Comparison of ENCODE assay signal across 14 mouse cellular contexts in the genomic region with DNA sequence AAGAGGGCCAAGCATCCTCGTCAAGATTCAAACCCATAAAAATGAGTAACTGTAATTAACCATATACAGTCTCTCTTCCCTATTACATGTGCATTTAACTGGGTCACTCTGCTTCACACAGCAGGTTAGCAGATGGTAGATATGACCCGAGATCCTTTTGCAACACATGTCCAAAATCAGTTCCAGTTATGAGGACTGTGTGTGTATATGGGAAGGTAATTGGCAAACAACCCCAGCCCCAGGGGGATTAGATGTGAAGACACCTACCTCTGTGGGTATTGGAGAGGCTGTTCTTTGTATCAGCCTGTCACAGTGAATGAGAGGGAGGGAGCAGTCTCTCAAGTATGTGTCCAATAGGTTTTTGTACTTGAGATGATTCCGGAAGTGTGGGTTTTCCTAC. TPM values are rescaled to one million over a fixed set of nuclear protein-coding genes. Genes with fewer than 3 reads are reported as not detected.
A peak's percentile ranks its signal among the peaks of the same experiment; 100 is the strongest.
DNase-seq lines count a peak whose midpoint lies in the region; ATAC-seq and TF ChIP-seq lines count a peak whose summit lies in the region.
"Had no signal": no experiment of that assay in that cellular context is flagged by ENCODE, and none has a peak within 500 bp of the region (broad histone marks: within the 10 kb centered on the region; RNA-seq: fewer than 3 reads in every experiment).

No protein-coding gene starts in this region.

- H3K4me3 ChIP-seq in heart, embryonic 14.5 days (ENCODE audit: control insufficient read depth in 1 of 2, insufficient read depth in 1 of 2, low read depth in 1 of 2, low read length in 2 of 2), result no peak overlapping the region
- no peak overlapping the region for H3K4me3 ChIP-seq in ES-Bruce4 (ENCODE audit: low read depth, low read length)
- H3K4me3 ChIP-seq in intestine, embryonic 15.5 days (replicated peaks), result no peak overlapping the region
- no peak overlapping the region for H3K4me3 ChIP-seq in forebrain, embryonic 13.5 days
- H3K4me3 ChIP-seq: kidney, embryonic 15.5 days; liver, embryonic 13.5 days had no signal

- no peaks in the 10 kb centered on the region for H3K9me3 ChIP-seq in heart, embryonic 14.5 days (ENCODE audit: control insufficient read depth, low read length)
- H3K9me3 ChIP-seq in ES-Bruce4 (replicated peaks; ENCODE audit: control insufficient read depth, insufficient read depth, low read length, poor library complexity, severe bottlenecking), result no peaks in the 10 kb centered on the region
- H3K9me3 ChIP-seq in intestine, embryonic 15.5 days, result no peaks in the 10 kb centered on the region
- H3K9me3 ChIP-seq in forebrain, embryonic 13.5 days (replicated peaks), result no peaks in the 10 kb centered on the region
- H3K9me3 ChIP-seq: heart, embryonic 10.5 days; kidney, embryonic 15.5 days; liver, embryonic 13.5 days had no signal

- 59% methylated on average over 3 of the region's 3 CpGs for WGBS in heart, embryonic 14.5 days
- WGBS in intestine, embryonic 15.5 days, result 71% methylated on average over 3 of the region's 3 CpGs
- WGBS in forebrain, embryonic 13.5 days, result 41% methylated on average over 3 of the region's 3 CpGs

- no peak for ATAC-seq in heart, embryonic 14.5 days (ENCODE audit: insufficient number of reproducible peaks, insufficient read depth, low FRiP score, low read depth)
- no peak for ATAC-seq in intestine, embryonic 15.5 days
- ATAC-seq in forebrain, embryonic 13.5 days, result no peak

- no peak for TF ChIP-seq EP300 in ES-Bruce4 (IDR thresholded peaks at IDR 0.05; ENCODE audit: insufficient read depth, low read depth, low read length)

- peak overlapping the region; percentile 64 to 70; a peak in 3 of 4 replicates for H3K27ac ChIP-seq in heart, embryonic 14.5 days (replicated peaks in 1 of 2; ENCODE audit: control insufficient read depth in 1 of 2, insufficient read depth in 1 of 2, low read depth in 2 of 2, low read length in 2 of 2)
- H3K27ac ChIP-seq in ES-Bruce4 (ENCODE audit: insufficient read depth, low read length), result peak overlapping the region; percentile 33; the same call in 1 of the 2 replicates
- no peak overlapping the region for H3K27ac ChIP-seq in intestine, embryonic 15.5 days
- no peak overlapping the region for H3K27ac ChIP-seq in forebrain, embryonic 13.5 days
- H3K27ac ChIP-seq: kidney, embryonic 15.5 days; liver, embryonic 13.5 days; stomach, postnatal 0 days had no signal

- no peak for TF ChIP-seq CTCF in ES-Bruce4 (IDR thresholded peaks at IDR 0.05; ENCODE audit: low read depth, low read length)
- TF ChIP-seq CTCF in brain, embryonic 14.5 days (IDR thresholded peaks at IDR 0.05; ENCODE audit: borderline replicate concordance, extremely low read depth, insufficient read depth, insufficient read length), result no peak

- no peaks in the 10 kb centered on the region for H3K36me3 ChIP-seq in heart, embryonic 14.5 days (ENCODE audit: control insufficient read depth, insufficient read depth, low read length)
- H3K36me3 ChIP-seq in ES-Bruce4 (ENCODE audit: control insufficient read depth, insufficient read depth, low read length, poor library complexity, severe bottlenecking), result no peaks in the 10 kb centered on the region
- no peaks in the 10 kb centered on the region for H3K36me3 ChIP-seq in intestine, embryonic 15.5 days
- H3K36me3 ChIP-seq in forebrain, embryonic 13.5 days (ENCODE audit: poor library complexity, severe bottlenecking), result no peaks in the 10 kb centered on the region
- H3K36me3 ChIP-seq: heart, embryonic 10.5 days; kidney, embryonic 15.5 days; liver, embryonic 13.5 days had no signal

- no peak overlapping the region for H3K9ac ChIP-seq in heart, embryonic 14.5 days (ENCODE audit: low read length)
- H3K9ac ChIP-seq in ES-Bruce4 (ENCODE audit: low read depth, poor library complexity, severe bottlenecking), result no peak overlapping the region
- no peak overlapping the region for H3K9ac ChIP-seq in intestine, embryonic 15.5 days
- no peak overlapping the region for H3K9ac ChIP-seq in forebrain, embryonic 13.5 days
- H3K9ac ChIP-seq: kidney, embryonic 15.5 days; liver, embryonic 13.5 days had no signal

- peak overlapping the region; percentile 46; the same call in 1 of the 2 replicates for H3K4me2 ChIP-seq in heart, embryonic 14.5 days (ENCODE audit: low read length)
- H3K4me2 ChIP-seq in intestine, embryonic 15.5 days (replicated peaks), result no peak overlapping the region
- H3K4me2 ChIP-seq in forebrain, embryonic 13.5 days, result no peak overlapping the region
- H3K4me2 ChIP-seq: kidney, embryonic 15.5 days; liver, embryonic 13.5 days had no signal

- no peak for DNase-seq in heart, adult 9 months (ENCODE audit: low spot score in 2 of 2)
- DNase-seq in brain, embryonic 14.5 days (ENCODE audit: low read depth), result peak; percentile 20
- peak; percentile 62 to 79 for DNase-seq in cerebellum, postnatal 14 days
- DNase-seq in layer of hippocampus, postnatal 14 days (ENCODE audit: low spot score in 2 of 2), result no peak
- DNase-seq: liver, embryonic 13.5 days; right cerebral cortex, adult 18-20 months; thymus, postnatal 25 days had no signal

- no peak for TF ChIP-seq POLR2A in ES-Bruce4 (IDR thresholded peaks at IDR 0.05; ENCODE audit: insufficient read depth, low read length)
- no peak for TF ChIP-seq POLR2A in brain, embryonic 14.5 days (IDR thresholded peaks at IDR 0.05; ENCODE audit: borderline replicate concordance, extremely low read depth, insufficient read depth, insufficient read length, poor library complexity, severe bottlenecking)

- H3K4me1 ChIP-seq in heart, embryonic 14.5 days (ENCODE audit: control insufficient read depth in 2 of 2, insufficient read depth in 2 of 2, low read length in 2 of 2), result peaks cover 3 to 18% of the 10 kb centered on the region in 2 experiments
- peaks cover 2% of the 10 kb centered on the region for H3K4me1 ChIP-seq in ES-Bruce4 (ENCODE audit: control insufficient read depth, insufficient read depth, low read length)
- H3K4me1 ChIP-seq in intestine, embryonic 15.5 days (replicated peaks), result no peaks in the 10 kb centered on the region
- H3K4me1 ChIP-seq in forebrain, embryonic 13.5 days, result peaks cover 12% of the 10 kb centered on the region
- H3K4me1 ChIP-seq: liver, embryonic 13.5 days had no signal

- no peaks in the 10 kb centered on the region for H3K27me3 ChIP-seq in heart, embryonic 14.5 days (ENCODE audit: control insufficient read depth, insufficient read depth, low read length)
- no peaks in the 10 kb centered on the region for H3K27me3 ChIP-seq in ES-Bruce4 (ENCODE audit: control insufficient read depth, insufficient read depth, low read length, poor library complexity, severe bottlenecking)
- H3K27me3 ChIP-seq in intestine, embryonic 15.5 days (replicated peaks), result no peaks in the 10 kb centered on the region
- no peaks in the 10 kb centered on the region for H3K27me3 ChIP-seq in forebrain, embryonic 13.5 days
- H3K27me3 ChIP-seq: kidney, embryonic 15.5 days; liver, embryonic 13.5 days had no signal

RNA-seq across cellular contexts. Expression of a gene that starts 18.4 kb away (rescaled TPM):
- 12.7 and 13.3 TPM in 2 replicates for polyA plus RNA-seq in heart, embryonic 14.5 days (2014; fragmentation: Nextera tagmentation; extraction: Ambion mirVana)
- 39.2 and 40.0 TPM in 2 replicates for polyA plus RNA-seq in ES-Bruce4 (2011; ENCODE audit: insufficient read depth, insufficient read length, low read depth, missing spikeins)
- polyA plus RNA-seq in brain, embryonic 14.5 days (2012; rRNA removed), result 7.2 and 10.7 TPM in 2 replicates
- polyA plus RNA-seq in intestine, embryonic 15.5 days (2015; fragmentation: Nextera tagmentation; extraction: Ambion mirVana), result 21.0 and 22.2 TPM in 2 replicates
- 20.3 and 22.1 TPM in 2 replicates for polyA plus RNA-seq in forebrain, embryonic 13.5 days (2015; fragmentation: Nextera tagmentation; extraction: Ambion mirVana)
- total RNA-seq in layer of hippocampus, postnatal 14 days (2021), result 100 to 1,000 TPM; 125 to 144 TPM

Comparison
In these comparisons a context has a peak if more than half of its experiments do, and no peak if none do; other contexts are left out.
1. H3K27ac ChIP-seq: peak in heart, embryonic 14.5 days (2 of 2) and ES-Bruce4 (single experiment); none in intestine, embryonic 15.5 days (single experiment) and forebrain, embryonic 13.5 days (single experiment).
2. DNase-seq: peak in brain, embryonic 14.5 days (single experiment) and cerebellum, postnatal 14 days (2 of 2); none in heart, adult 9 months (0 of 2) and layer of hippocampus, postnatal 14 days (0 of 2).